Mouse (Mus musculus) neural tube, postnatal 0 days (tissue): ENCODE data around the gene Parp6. TPM values are rescaled to one million over a fixed set of nuclear protein-coding genes. Genes with fewer than 3 reads are reported as not detected.

Experiments
- polyA plus RNA-seq: library from polyadenylated mRNA; unstranded; fragments of >200 nt; fragmentation: Nextera tagmentation; extraction: Ambion mirVana; gene quantifications from 2 replicates; pipeline ENCODE4 v1.2.1, GENCODE M21; 2015

Parp6 gene
- polyA plus RNA-seq, result 136 and 161 TPM in 2 replicates

GRCm38 (mm10) chr9:59616622-59617306 is at the start of gene Parp6:
TSS of gene Parp6 (plus strand) at chr9:59617284.

GRCm38 (mm10) chr9:59577844-59578504 is 39.1 kb upstream of the Parp6 start, which contains the start of gene Celf6:
TSS of gene Celf6 (plus strand) at chr9:59577917.

GRCm38 (mm10) chr9:59655958-59656634 is 39.0 kb downstream of the Parp6 start, which contains the start of gene Pkm:
TSS of gene Pkm (plus strand) at chr9:59656368.

GRCm38 (mm10) chr9:59679678-59680533 is 62.8 kb downstream of the Parp6 start, which contains the start of gene Gramd2:
TSS of gene Gramd2 (plus strand) at chr9:59680144.

Other genes starting within 250 kb of the Parp6 start
- gene Arih1, start 130.7 kb upstream of the Parp6 start, polyA plus RNA-seq, result 9.1 and 10.3 TPM in 2 replicates
- gene Hexa, start 77.7 kb upstream of the Parp6 start, polyA plus RNA-seq, result 53.6 and 55.9 TPM in 2 replicates
- 2.0 and 2.5 TPM in 2 replicates for gene Tmem202, start 77.4 kb upstream of the Parp6 start, polyA plus RNA-seq
- gene Celf6, start 39.4 kb upstream of the Parp6 start, polyA plus RNA-seq, result 31.7 and 35.2 TPM in 2 replicates
- 740 and 780 TPM in 2 replicates for gene Pkm, start 39.1 kb downstream of the Parp6 start, polyA plus RNA-seq
- 3.5 and 4.8 TPM in 2 replicates for gene Gramd2, start 62.9 kb downstream of the Parp6 start, polyA plus RNA-seq
- 6.8 and 8.2 TPM in 2 replicates for gene Senp8, start 133.4 kb downstream of the Parp6 start, polyA plus RNA-seq
- gene Myo9a, start 133.6 kb downstream of the Parp6 start, polyA plus RNA-seq, result 15.7 and 17.1 TPM in 2 replicates